23 mouse cellular contexts compared by ENCODE assay signal in the genomic region with DNA sequence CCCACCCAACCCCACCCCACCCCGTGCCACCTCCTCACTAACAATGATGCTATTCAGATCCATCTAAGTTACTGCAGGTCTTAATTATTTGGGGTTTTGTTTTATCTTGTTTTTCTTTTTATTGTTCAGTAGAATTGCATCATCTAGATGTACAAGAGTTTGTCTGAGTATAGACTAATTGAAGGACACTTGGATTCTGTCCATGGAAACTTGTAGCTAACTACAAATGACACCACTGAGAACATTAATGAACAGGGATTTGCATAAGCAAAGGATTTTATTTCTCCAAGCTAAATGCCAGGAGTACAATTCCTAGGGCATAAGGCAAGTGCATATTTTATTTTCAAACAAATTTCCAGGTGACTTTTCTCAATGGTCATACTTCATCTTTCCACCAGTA.
DNase-seq lines count a peak whose midpoint lies in the region; ATAC-seq and TF ChIP-seq lines count a peak whose summit lies in the region.
"Had no signal": no experiment of that assay in that cellular context is flagged by ENCODE, and none has a peak within 500 bp of the region (broad histone marks: within the 10 kb centered on the region; RNA-seq: fewer than 3 reads in every experiment).

No protein-coding gene starts in this region.

- peak; percentile 51 for DNase-seq in forebrain, embryonic 14.5 days (ENCODE audit: low spot score)
- peak; percentile 15 for DNase-seq in retina, postnatal 1 day
- no peak for DNase-seq in retina, embryonic 14.5 days (ENCODE audit: low spot score)
- peak; percentile 69 for DNase-seq in brain, embryonic 14.5 days (ENCODE audit: low read depth)
- no peak for DNase-seq in c-Kit-positive CD71-positive TER-119-positive erythroid progenitor cells, embryonic 14.5 days (ENCODE audit: low spot score)
- DNase-seq: adrenal gland, adult 2 months; adrenal gland, adult 8-10 months; adrenal gland, postnatal 10 days; adrenal gland, postnatal 14 days; adrenal gland, postnatal 25 days; adrenal gland, postnatal 36 days; B cell, adult 2 months; cerebellum, adult 11 months; cerebellum, adult 11-12 months; cerebellum, adult 18-20 months; cerebellum, adult 2 months; cerebellum, adult 8-10 months had no signal

- no peak; the same call in 1 of the 2 replicates for ATAC-seq in forebrain, embryonic 14.5 days
- ATAC-seq in forebrain, embryonic 16.5 days: no peak
- ATAC-seq: activated CD4-positive, CD25-positive, alpha-beta regulatory T cell, adult 4 months; CD4-positive, CD25-positive, alpha-beta regulatory T cell, adult 4 months; Patski had no signal

- TF ChIP-seq CTCF in brain, embryonic 14.5 days (IDR thresholded peaks at IDR 0.05; ENCODE audit: borderline replicate concordance, extremely low read depth, insufficient read depth, insufficient read length): no peak

- no peak for TF ChIP-seq POLR2A in brain, embryonic 14.5 days (IDR thresholded peaks at IDR 0.05; ENCODE audit: borderline replicate concordance, extremely low read depth, insufficient read depth, insufficient read length, poor library complexity, severe bottlenecking)

- H3K4me1 ChIP-seq in forebrain, embryonic 14.5 days (ENCODE audit: control insufficient read depth, insufficient read depth, low read length): no peaks in the 10 kb centered on the region
- H3K4me1 ChIP-seq in forebrain, embryonic 16.5 days (replicated peaks; ENCODE audit: control insufficient read depth, insufficient read depth, low read length): no peaks in the 10 kb centered on the region

- no peak overlapping the region for H3K4me2 ChIP-seq in forebrain, embryonic 14.5 days (ENCODE audit: low read length)
- H3K4me2 ChIP-seq in forebrain, embryonic 16.5 days (ENCODE audit: low read length): no peak overlapping the region

- WGBS in forebrain, embryonic 14.5 days: 0% methylated on average over 1 of the region's 1 CpGs
- 0% methylated on average over 1 of the region's 1 CpGs for WGBS in forebrain, embryonic 16.5 days

- H3K36me3 ChIP-seq in forebrain, embryonic 14.5 days (ENCODE audit: control insufficient read depth, insufficient read depth, low read length): no peaks in the 10 kb centered on the region
- H3K36me3 ChIP-seq in forebrain, embryonic 16.5 days (ENCODE audit: control insufficient read depth, insufficient read depth): no peaks in the 10 kb centered on the region
- H3K36me3 ChIP-seq: G1E had no signal

- no peak overlapping the region for H3K9ac ChIP-seq in forebrain, embryonic 14.5 days (ENCODE audit: low read length)
- H3K9ac ChIP-seq in forebrain, embryonic 16.5 days (replicated peaks; ENCODE audit: low read depth, low read length): no peak overlapping the region

- no peaks in the 10 kb centered on the region for H3K9me3 ChIP-seq in forebrain, embryonic 14.5 days (replicated peaks; ENCODE audit: control insufficient read depth, low read length)
- no peaks in the 10 kb centered on the region; the same call in 1 of the 2 replicates for H3K9me3 ChIP-seq in forebrain, embryonic 16.5 days (ENCODE audit: control insufficient read depth, low read length)
- H3K9me3 ChIP-seq: G1E had no signal

- H3K4me3 ChIP-seq in forebrain, embryonic 14.5 days (ENCODE audit: low read depth, low read length): no peak overlapping the region
- H3K4me3 ChIP-seq in forebrain, embryonic 16.5 days (replicated peaks; ENCODE audit: low read length): no peak overlapping the region

- H3K27ac ChIP-seq in forebrain, embryonic 14.5 days (ENCODE audit: low read depth, low read length): no peak overlapping the region
- H3K27ac ChIP-seq in forebrain, embryonic 16.5 days (ENCODE audit: low read length): no peak overlapping the region

- H3K27me3 ChIP-seq in forebrain, embryonic 14.5 days (replicated peaks; ENCODE audit: control insufficient read depth, insufficient read depth, low read length): no peaks in the 10 kb centered on the region
- no peaks in the 10 kb centered on the region for H3K27me3 ChIP-seq in forebrain, embryonic 16.5 days (replicated peaks; ENCODE audit: control insufficient read depth, insufficient read depth, low read length)
- H3K27me3 ChIP-seq: CH12.LX had no signal

Comparison
In these comparisons a context has a peak if more than half of its experiments do, and no peak if none do; other contexts are left out.
1. DNase-seq: peak in forebrain, embryonic 14.5 days (single experiment), retina, postnatal 1 day (single experiment) and brain, embryonic 14.5 days (single experiment); none in retina, embryonic 14.5 days (single experiment) and c-Kit-positive CD71-positive TER-119-positive erythroid progenitor cells, embryonic 14.5 days (single experiment).